Mouse (Mus musculus) hindbrain, embryonic 15.5 days (tissue): ENCODE measurements at regions not wholly inside any gene's neighbourhood (a gene's known extent, or its start where the extent isn't known, plus 50 kb on each side); places are given as distances from the start of the nearest gene placed in this dataset.

Source experiments
- ATAC-seq: fragments of 200-750 bp; cut with Nextera tagmentation; 2 replicates; pipeline ENCODE4 v1.8.0; 2017; ENCODE audit warnings: low read depth, moderate number of reproducible peaks, moderate TSS enrichment; ENCODE audit not compliant: low FRiP score
- H3K27ac ChIP-seq: fragments of 300-500 bp; sonication (generic); replicated peaks from 2 replicates; pipeline ENCODE4 v1.5.1; 2015; ENCODE audit warnings: mild to moderate bottlenecking, inconsistent platforms
- H3K27me3 ChIP-seq: fragments of 300-500 bp; sonication (generic); 2 replicates; pipeline ENCODE4 v1.6.1; 2015; ENCODE audit warnings: control low read depth, inconsistent platforms
- H3K36me3 ChIP-seq: fragments of 300-500 bp; sonication (generic); 2 replicates; pipeline ENCODE4 v1.6.1; 2015; ENCODE audit warnings: control low read depth, inconsistent platforms
- H3K4me1 ChIP-seq: fragments of 300-500 bp; sonication (generic); replicated peaks from 2 replicates; pipeline ENCODE4 v1.6.1; 2015; ENCODE audit warnings: control low read depth, inconsistent platforms
- H3K4me2 ChIP-seq: fragments of 300-500 bp; sonication (generic); 2 replicates; pipeline ENCODE4 v1.6.1; 2015; ENCODE audit warnings: moderate library complexity, mild to moderate bottlenecking, inconsistent platforms
- H3K4me3 ChIP-seq: fragments of 300-500 bp; sonication (generic); 2 replicates; pipeline ENCODE4 v1.5.1; 2015; ENCODE audit warnings: mild to moderate bottlenecking, inconsistent platforms
- H3K9ac ChIP-seq: fragments of 300-500 bp; sonication (generic); 2 replicates; pipeline ENCODE4 v1.6.1; 2015; ENCODE audit warnings: inconsistent platforms
- H3K9me3 ChIP-seq: fragments of 300-500 bp; sonication (generic); 2 replicates; pipeline ENCODE4 v1.6.1; 2016; ENCODE audit warnings: control low read depth, inconsistent platforms
- WGBS: fragments of 180-500 bp; shearing (Covaris S2); methylation state at CpG from one replicate; pipeline ENCODE4 v1.1.7; 2015; 5-methylcytosine and 5-hydroxymethylcytosine counted together

DNA sequence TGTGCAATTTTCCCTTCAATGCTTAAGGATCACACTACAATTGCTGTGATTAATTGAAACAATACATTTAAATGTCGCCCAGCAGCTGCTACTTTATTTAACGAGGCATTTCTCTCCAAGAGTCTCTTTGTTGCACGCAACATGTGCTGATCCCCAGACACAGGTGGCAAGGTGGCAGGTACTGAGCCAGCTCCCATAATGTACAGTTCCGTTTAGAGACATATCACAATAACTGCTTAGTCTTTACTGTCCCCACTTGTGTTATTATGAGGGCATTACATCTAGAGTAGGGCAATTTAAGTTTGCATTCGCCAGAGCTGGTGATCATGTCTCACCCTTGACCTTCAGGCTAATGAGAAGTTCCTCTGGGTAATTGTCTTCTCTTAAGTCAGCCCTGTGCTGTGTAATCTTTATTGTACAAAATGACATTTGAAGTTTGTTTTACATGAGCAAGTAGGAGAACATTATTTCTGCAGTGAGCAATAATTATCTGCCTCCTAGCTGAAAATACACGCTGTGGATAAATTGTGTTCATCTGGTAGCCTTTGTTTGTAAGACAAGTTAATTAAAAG is 1005.7 kb upstream of the Nudt12 start:
- WGBS, result 48% methylated on average over 6 of the region's 6 CpGs
- H3K4me1 ChIP-seq, result no peaks in the 10 kb centered on the region
- no peaks in the 10 kb centered on the region for H3K9me3 ChIP-seq
- no peak overlapping the region for H3K27ac ChIP-seq
- ATAC-seq, result peak; percentile 48; the same call in 1 of the 2 replicates
- no peaks in the 10 kb centered on the region for H3K36me3 ChIP-seq
- H3K4me2 ChIP-seq, result no peak overlapping the region
- H3K4me3 ChIP-seq, result no peak overlapping the region
- H3K9ac ChIP-seq, result no peak overlapping the region
- H3K27me3 ChIP-seq, result no peaks in the 10 kb centered on the region

GRCm38 (mm10) chr17:59997952-59998351 is 984.8 kb upstream of the Nudt12 start:
- no peak overlapping the region for H3K4me2 ChIP-seq
- WGBS, result 75% methylated on average over 4 of the region's 4 CpGs
- no peaks in the 10 kb centered on the region for H3K4me1 ChIP-seq
- H3K27ac ChIP-seq, result no peak overlapping the region
- H3K27me3 ChIP-seq, result no peaks in the 10 kb centered on the region
- no peak for ATAC-seq
- H3K36me3 ChIP-seq, result no peaks in the 10 kb centered on the region
- H3K9ac ChIP-seq, result no peak overlapping the region
- H3K4me3 ChIP-seq, result no peak overlapping the region
- H3K9me3 ChIP-seq, result no peaks in the 10 kb centered on the region

GRCm38 (mm10) chr17:59979325-59979880 is 966.2 kb upstream of the Nudt12 start:
- no peak overlapping the region for H3K4me2 ChIP-seq

GRCm38 (mm10) chr17:59977136-59977770 is 964.1 kb upstream of the Nudt12 start:
- Histone ChIP-seq H3K36me3 (no peaks in the 10 kb centered on the region), H3K4me1 (no peaks in the 10 kb centered on the region), H3K9ac (no peak overlapping the region), H3K4me2 (no peak overlapping the region), H3K4me3 (no peak overlapping the region), H3K9me3 (no peaks in the 10 kb centered on the region), H3K27ac (no peak overlapping the region), H3K27me3 (no peaks in the 10 kb centered on the region)
- ATAC-seq, result no peak
- 97% methylated on average over 1 of the region's 1 CpGs for WGBS

More at GRCm38 (mm10) chr17:59979325-59979880, 966.2 kb upstream of the Nudt12 start:
- Histone ChIP-seq H3K9me3 (no peaks in the 10 kb centered on the region), H3K4me1 (no peaks in the 10 kb centered on the region), H3K4me3 (no peak overlapping the region), H3K9ac (no peak overlapping the region), H3K27me3 (no peaks in the 10 kb centered on the region), H3K27ac (no peak overlapping the region), H3K36me3 (no peaks in the 10 kb centered on the region)
- ATAC-seq, result peak; percentile 61; the same call in 1 of the 2 replicates

- Histone ChIP-seq H3K36me3 (no peaks in the 10 kb centered on the region), H3K4me3 (no peak overlapping the region), H3K9me3 (no peaks in the 10 kb centered on the region), H3K9ac (no peak overlapping the region), H3K4me2 (no peak overlapping the region), H3K4me1 (no peaks in the 10 kb centered on the region), H3K27me3 (no peaks in the 10 kb centered on the region), H3K27ac (no peak overlapping the region)
- no peak for ATAC-seq
- WGBS, result 86% methylated on average over 3 of the region's 3 CpGs
These were observed 954.2 kb upstream of the Nudt12 start for GRCm38 (mm10) chr17:59967383-59967782.

GRCm38 (mm10) chr17:59955300-59956057 is 942.3 kb upstream of the Nudt12 start:
- Histone ChIP-seq H3K4me1 (no peaks in the 10 kb centered on the region), H3K27me3 (no peaks in the 10 kb centered on the region), H3K27ac (no peak overlapping the region), H3K36me3 (no peaks in the 10 kb centered on the region), H3K9me3 (no peaks in the 10 kb centered on the region), H3K4me2 (no peak overlapping the region), H3K4me3 (no peak overlapping the region), H3K9ac (no peak overlapping the region)
- WGBS, result 47% methylated on average over 4 of the region's 4 CpGs
- no peak for ATAC-seq

GRCm38 (mm10) chr17:59946433-59946832 is 933.3 kb upstream of the Nudt12 start:
- no peak for ATAC-seq
- no peak overlapping the region for H3K27ac ChIP-seq
- H3K27me3 ChIP-seq, result no peaks in the 10 kb centered on the region
- no peaks in the 10 kb centered on the region for H3K4me1 ChIP-seq
- no peak overlapping the region for H3K4me2 ChIP-seq
- H3K9me3 ChIP-seq, result no peaks in the 10 kb centered on the region
- 84% methylated on average over 1 of the region's 1 CpGs for WGBS
- H3K4me3 ChIP-seq, result no peak overlapping the region
- H3K9ac ChIP-seq, result no peak overlapping the region
- H3K36me3 ChIP-seq, result no peaks in the 10 kb centered on the region

DNA sequence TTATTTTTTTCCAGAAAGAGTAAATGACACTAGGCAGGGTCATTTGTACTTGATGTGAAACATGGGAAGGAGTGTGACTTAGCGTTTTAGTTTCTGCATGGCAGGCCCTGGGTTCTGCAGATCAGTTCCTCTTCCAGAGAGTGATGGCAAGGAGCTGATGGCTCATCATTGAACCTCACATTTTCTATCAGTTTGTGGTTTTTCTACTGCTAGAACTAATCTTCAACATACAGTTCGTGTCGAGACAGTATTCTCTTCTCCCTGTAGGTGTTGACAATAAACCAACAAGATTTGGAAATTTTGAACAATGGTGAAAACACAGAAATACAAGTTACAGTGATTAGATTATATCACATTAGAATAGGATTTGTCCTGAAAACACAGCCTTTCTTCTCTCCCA is 891.2 kb upstream of the Nudt12 start:
- ATAC-seq, result no peak
- no peaks in the 10 kb centered on the region for H3K36me3 ChIP-seq
- no peaks in the 10 kb centered on the region for H3K4me1 ChIP-seq
- no peak overlapping the region for H3K27ac ChIP-seq
- no peaks in the 10 kb centered on the region; the same call in 1 of the 2 replicates for H3K9me3 ChIP-seq
- H3K4me3 ChIP-seq, result no peak overlapping the region
- WGBS, result 89% methylated on average over 3 of the region's 3 CpGs
- H3K4me2 ChIP-seq, result no peak overlapping the region
- no peaks in the 10 kb centered on the region for H3K27me3 ChIP-seq
- no peak overlapping the region for H3K9ac ChIP-seq

GRCm38 (mm10) chr17:59877791-59878190 is 864.6 kb upstream of the Nudt12 start:
- no peak overlapping the region for H3K4me2 ChIP-seq
- H3K4me1 ChIP-seq, result no peaks in the 10 kb centered on the region
- no peak overlapping the region for H3K9ac ChIP-seq
- H3K27ac ChIP-seq, result no peak overlapping the region
- H3K4me3 ChIP-seq, result no peak overlapping the region
- WGBS, result 82% methylated on average over 4 of the region's 4 CpGs
- ATAC-seq, result no peak
- H3K27me3 ChIP-seq, result no peaks in the 10 kb centered on the region
- H3K9me3 ChIP-seq, result no peaks in the 10 kb centered on the region
- H3K36me3 ChIP-seq, result no peaks in the 10 kb centered on the region

DNA sequence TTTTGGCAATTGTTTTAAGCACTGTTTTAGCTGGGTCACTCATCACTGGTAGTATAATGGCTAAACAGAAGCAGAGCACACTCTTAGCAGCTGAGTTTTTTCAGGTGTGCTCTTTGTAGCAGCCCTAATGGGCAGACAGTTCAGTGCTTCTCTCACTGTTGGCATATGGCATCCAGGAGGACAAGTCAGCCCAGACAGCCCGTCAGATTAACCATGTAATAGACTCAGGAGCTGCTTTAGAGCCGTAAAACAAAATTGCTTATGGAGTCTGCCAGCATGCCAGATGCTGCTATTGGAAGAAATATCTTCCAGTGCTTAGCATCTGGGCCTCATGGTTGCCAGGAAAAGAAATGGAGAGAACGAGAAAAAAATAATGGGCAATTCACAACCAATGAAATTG is 835.7 kb upstream of the Nudt12 start:
- WGBS, result 49% methylated on average over 3 of the region's 3 CpGs
- no peaks in the 10 kb centered on the region for H3K27me3 ChIP-seq
- H3K4me1 ChIP-seq, result no peaks in the 10 kb centered on the region
- no peak overlapping the region for H3K4me2 ChIP-seq
- H3K36me3 ChIP-seq, result no peaks in the 10 kb centered on the region
- ATAC-seq, result peak; percentile 79
- no peak overlapping the region for H3K9ac ChIP-seq
- no peak overlapping the region for H3K27ac ChIP-seq
- no peak overlapping the region for H3K4me3 ChIP-seq
- H3K9me3 ChIP-seq, result no peaks in the 10 kb centered on the region

DNA sequence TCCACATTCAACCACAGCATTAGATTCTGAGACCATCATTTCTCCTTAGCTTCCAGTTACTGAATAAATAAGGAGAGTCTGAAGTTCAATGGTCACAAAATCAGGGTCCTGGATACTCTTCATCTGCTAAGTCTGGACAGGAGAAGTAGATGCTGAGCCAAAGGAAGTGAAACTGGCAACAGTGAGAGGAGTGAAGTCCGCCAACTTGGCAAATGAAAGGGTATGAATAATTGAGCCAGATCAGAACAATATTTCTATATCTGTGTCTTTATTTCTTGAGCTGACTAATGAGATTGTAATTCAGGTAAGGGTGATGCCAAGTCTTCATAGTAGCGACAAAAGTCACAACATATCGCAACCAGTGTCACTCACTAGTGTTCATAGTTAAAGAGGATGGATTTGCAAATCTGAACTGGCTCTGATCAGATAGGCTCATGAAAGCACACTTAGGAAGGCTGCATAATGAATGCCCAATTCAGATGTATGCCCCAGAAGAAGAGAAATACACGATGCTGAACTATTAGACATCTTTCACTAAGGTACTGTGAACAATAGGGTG is 832.2 kb upstream of the Nudt12 start:
- H3K36me3 ChIP-seq, result no peaks in the 10 kb centered on the region
- no peaks in the 10 kb centered on the region for H3K9me3 ChIP-seq
- H3K4me2 ChIP-seq, result no peak overlapping the region
- no peaks in the 10 kb centered on the region for H3K4me1 ChIP-seq
- H3K4me3 ChIP-seq, result no peak overlapping the region
- ATAC-seq, result no peak
- no peaks in the 10 kb centered on the region for H3K27me3 ChIP-seq
- 85% methylated on average over 4 of the region's 4 CpGs for WGBS
- no peak overlapping the region for H3K9ac ChIP-seq
- no peak overlapping the region for H3K27ac ChIP-seq

GRCm38 (mm10) chr17:59805870-59806269 is 792.7 kb upstream of the Nudt12 start:
- H3K4me1 ChIP-seq, result no peaks in the 10 kb centered on the region
- no peak for ATAC-seq
- no peaks in the 10 kb centered on the region for H3K27me3 ChIP-seq
- no peak overlapping the region for H3K27ac ChIP-seq
- WGBS, result 85% methylated on average over 3 of the region's 3 CpGs
- no peaks in the 10 kb centered on the region for H3K9me3 ChIP-seq
- H3K36me3 ChIP-seq, result no peaks in the 10 kb centered on the region
- no peak overlapping the region for H3K4me3 ChIP-seq
- H3K4me2 ChIP-seq, result no peak overlapping the region
- H3K9ac ChIP-seq, result no peak overlapping the region
